Mouse (Mus musculus) retina, postnatal 7 days (tissue): ENCODE results near the gene Copg2.
A peak's percentile ranks its signal among the peaks of the same experiment; 100 is the strongest.
"Not testable (repeated sequence)": the region's sequence is repeated elsewhere in the genome, so short reads cannot be mapped to it uniquely, and the experiment has no call there.

Experiments used
- DNase-seq: peaks from one replicate; pipeline ENCODE4 v3.0.0-alpha.2; 2012; ENCODE audit warnings: low read depth, low spot score

The Copg2 gene

DNA sequence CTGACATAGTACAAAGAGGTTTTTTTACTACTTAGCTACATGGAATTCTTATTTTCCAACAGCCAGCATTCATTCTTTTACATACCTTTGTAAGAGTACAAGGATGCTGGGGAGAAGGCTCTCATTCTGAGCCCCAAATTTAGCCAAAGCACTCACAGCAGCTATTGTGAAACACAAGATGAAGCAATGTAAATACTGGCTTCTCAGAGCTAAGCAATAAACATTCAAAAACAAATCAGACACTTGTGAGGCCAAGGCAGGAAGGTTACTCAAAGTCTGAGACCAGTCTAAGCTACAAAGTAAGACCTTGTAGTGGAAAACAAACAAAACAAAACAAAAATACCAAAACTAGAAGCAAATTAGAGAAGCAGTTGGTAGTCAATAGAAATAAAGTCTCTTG lies 83.0 kb downstream of the Copg2 start:
- no peak for DNase-seq

DNA sequence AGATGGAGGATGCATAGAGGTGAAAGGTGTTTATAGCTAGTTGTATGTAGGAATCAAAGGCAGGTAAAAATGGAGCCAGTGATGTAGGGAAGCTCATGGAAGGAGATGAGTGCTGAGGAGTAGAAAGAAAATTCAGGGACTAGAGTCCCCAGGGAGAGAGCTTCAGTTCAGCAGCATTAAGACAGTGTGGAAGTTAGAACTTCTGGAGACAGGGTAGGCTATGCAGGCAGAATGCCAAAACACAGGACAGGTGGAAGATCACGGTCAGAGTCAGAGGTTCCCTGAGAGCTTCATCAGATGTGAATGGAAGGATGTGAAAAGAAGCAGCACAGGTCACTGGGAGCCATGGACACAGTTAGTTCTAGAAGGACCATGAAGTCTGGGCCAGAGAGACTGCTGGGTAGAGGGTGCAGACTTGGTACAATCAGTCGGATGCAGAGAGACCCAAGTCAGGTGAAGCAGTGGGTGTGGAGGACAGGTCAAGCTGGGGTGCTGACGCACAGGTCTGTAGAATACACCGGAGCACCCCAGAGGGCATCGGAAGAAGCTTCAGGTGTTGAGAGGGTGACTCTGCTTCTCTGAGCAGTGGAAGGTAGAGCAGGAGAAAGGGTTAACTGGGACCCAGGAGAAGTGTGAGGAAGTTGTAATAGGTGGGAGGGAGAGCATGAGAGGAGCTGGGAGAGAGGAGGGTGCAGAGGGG lies 91.4 kb downstream of the Copg2 start:
- DNase-seq = no peak

DNA sequence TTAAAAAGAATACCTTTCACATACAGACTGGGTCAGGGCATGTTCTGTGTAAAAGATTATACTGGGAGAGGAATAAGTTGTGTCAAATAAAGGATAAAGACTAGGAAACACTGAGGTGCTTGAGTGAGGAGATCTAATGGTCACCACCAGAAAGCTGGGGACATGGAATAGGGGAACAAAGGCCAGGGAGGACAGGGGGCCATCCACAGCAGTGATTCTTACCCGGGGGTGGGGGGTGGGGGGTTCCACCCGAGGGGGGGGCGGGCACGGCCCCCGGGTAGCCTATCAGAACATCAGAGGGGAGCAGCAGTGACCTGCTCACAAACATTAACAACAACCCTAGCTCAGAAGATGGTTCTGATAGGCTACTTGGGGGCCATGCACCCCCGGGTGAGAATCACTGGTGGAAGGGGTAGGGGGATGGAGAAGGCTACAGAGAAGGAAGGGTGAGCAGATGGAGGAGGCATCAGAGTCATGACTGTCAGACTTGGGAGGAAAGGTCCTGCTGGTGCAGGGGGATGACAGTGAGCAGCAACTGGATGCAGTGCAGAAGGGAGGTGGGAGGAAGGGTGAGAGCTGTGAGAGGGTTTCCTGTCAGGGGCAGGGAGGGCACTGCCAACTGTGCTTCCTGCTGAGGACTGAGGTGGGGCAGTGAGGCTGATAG lies 92.1 kb downstream of the Copg2 start:
- DNase-seq = not testable (repeated sequence)

DNA sequence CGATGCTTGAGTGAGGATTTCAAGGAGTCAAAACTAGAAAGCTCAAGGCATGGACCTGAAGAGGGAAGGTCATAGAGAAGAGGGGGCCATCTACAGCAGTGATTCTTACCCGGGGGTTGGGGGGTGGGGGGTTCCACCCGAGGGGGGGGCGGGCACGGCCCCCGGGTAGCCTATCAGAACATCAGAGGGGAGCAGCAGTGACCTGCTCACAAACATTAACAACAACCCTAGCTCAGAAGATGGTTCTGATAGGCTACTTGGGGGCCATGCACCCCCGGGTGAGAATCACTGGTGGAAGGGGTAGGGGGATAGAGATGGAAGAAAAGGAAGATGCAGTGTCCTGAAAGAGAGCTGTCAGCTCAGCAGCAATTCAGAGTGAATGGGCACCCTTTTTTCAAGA lies 93.7 kb downstream of the Copg2 start:
- DNase-seq = not testable (repeated sequence)

DNA sequence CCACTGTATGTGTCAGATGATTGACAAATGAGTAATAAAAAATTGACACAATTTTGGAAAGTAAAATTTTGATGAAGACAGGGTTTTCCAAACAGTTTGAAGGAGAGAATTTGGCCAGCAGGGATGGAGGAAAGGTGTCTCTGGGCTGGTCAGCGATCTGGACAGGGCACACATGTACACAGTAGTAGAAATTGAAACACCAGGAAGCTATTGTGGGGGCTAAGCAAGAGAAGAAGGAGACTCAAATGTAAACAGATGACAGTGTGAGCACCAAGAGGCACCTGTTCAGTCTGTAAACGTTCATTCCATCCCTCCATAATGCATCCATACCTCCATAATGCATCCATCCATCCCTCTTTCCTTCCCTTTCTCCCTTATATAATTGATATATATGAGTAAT lies 145.4 kb downstream of the Copg2 start:
- DNase-seq = no peak

DNA sequence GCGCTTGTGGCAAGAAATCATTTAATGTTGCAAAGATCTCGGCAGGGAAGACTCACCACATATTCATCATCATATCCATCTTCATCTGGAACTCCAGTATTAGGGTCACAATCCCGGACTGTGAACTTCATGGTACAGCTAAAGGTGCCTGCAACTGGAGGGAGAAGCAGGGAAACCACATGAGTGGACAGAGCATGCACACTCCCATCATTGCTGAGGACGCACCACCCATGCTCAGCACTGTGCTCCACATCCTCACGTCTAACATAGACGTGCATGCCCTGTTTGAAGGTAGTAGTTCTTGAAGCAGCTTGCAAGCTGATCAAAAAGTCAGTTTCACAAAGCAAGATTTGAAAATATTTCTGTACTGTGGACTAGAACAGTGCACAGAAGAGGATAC lies 146.1 kb downstream of the Copg2 start:
- no peak for DNase-seq

DNA sequence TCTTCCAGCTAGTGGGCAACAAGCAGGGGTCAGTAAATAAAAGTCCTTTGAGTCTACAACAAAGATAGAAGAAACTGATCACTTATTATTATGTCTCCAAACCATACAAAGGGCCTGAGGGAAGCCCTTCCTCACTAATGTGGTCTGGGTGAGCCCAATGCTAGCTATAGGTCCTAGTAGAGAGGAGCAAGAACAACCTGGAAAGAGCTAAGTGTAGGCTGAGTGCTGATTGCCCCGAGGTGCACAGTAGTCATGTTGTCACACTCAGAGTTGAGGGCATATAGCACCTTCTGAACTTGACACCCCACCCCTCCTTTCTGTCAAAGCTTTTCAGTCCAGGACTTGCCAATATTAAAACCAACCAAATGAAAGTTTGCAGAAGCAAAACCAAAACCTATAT lies 146.7 kb downstream of the Copg2 start:
- no peak for DNase-seq

DNA sequence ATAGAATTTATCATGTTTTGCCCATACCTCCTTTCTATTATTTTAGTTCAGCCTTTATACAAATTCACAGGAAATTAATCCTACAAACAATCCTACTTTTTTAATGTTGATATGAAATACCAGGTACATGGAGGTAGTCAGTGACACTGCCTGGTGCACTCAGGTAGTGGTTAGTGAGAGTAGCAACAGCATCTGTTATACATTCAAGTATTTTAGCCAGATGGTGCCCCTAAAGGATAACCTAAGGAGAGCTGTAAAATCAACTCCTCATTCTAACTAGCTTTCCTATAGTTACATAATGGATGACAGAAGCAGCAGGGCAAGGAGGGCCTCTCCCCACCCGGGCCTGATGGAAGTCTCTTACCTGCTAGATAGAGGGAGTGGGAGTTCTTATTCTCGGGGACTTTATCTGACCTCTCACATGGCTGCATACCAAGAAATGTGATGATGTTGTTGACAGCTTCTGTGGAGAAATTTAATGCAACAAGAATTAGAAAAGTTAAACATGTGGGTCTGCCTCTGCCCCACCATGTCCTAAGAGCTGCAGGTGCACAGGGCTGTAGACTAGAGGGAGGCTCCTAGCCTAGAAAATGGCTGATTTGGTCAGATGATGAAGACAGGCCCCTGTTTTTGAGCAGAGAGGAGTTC lies 147.4 kb downstream of the Copg2 start:
- DNase-seq = no peak

DNA sequence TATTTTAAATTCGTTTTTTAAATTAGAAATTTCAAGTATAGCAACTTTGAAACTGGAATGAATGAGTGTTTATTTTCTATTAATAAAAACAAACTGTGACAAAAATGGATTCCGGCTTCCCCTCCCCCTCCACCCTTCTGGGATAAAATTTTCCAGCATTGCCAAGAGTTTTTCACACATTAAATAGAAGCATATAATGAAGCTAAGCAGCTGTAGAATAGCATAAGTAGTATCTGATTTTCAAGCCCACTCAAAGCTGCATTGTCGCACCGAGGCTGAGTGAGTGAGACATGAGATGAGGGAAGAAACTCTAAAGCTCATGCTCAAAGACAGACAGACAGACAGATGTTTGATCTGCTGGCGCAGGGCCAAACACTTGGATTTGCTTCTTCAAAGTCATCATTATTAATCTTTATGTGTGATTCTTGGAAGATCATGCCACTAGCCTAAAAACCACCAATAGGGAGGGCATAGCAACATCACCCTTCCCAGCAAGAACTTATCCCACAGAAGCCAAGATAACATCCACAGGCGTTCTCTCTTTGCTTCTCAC lies 148.2 kb downstream of the Copg2 start:
- DNase-seq = no peak

DNA sequence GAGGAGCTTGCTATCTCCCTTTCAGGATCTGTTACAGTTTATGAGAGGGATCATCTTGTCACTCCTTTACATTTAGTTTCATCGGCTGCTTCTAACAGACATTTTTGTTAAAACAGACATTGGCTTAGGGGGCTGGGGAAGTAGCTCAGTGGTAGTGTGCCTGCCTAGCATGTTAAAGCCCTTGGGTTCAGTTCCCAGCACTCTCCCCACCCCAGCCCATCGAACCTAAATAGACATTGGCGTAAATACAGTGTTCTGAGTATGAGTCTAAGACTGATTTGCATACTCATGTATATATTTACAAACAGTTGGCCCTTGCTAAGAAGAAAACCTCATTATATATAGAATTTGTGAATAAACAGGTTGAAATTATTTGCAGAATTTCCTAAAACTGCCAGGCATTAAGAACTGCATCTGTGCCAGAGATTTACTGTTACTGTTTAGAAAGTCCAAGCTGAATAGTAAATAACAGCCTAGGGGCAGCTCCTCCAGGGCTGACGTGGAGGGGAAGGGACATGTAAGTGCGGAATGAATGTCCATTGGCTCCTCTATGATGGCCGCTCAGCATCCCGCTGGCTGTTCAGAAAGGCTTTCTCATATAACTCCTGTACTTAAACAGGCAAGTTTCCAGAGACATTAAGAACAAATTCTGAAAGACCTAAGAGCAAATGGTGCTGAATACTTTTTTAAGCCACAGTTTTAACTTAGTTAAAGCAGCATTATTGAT lies 148.8 kb downstream of the Copg2 start:
- DNase-seq = no peak

DNA sequence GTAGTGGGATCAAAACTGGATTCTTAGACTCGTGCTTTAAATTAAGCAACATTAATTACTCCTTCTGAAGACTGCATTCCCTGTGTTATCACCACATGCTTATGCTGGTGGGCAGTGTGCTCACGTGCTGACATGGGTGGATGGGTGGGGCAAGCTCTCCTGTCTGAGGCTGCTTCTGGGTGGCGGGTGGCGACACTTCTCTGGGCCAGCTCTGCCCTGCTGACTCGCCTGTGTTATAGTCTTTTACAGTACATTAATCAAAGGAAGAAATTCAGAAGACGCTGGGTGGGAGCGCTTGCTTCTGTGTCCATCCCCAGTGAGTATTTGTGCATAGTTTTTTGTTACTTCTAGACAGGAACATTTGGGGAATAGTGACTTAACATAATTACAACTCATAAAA lies 151.0 kb downstream of the Copg2 start:
- DNase-seq = no peak

DNA sequence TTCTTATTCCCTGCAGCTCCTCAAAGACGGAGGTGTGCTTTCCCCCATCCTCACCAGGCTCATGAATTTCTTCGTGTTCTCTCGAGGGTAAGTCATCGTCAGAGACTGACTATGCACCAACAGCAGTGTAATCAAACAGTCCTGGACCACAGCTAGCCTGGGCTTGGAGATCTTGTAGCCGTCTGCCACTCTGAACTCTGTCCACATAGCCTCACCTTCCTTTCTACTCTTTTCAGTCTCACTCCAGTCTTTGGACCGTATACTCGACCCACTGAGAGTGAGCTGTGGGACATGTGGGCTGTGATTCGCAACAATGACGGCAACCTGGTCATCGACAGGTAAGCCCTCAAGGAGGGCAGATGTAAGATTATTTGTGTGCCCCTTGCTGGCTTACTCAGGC lies 151.7 kb downstream of the Copg2 start:
- DNase-seq = no peak

DNA sequence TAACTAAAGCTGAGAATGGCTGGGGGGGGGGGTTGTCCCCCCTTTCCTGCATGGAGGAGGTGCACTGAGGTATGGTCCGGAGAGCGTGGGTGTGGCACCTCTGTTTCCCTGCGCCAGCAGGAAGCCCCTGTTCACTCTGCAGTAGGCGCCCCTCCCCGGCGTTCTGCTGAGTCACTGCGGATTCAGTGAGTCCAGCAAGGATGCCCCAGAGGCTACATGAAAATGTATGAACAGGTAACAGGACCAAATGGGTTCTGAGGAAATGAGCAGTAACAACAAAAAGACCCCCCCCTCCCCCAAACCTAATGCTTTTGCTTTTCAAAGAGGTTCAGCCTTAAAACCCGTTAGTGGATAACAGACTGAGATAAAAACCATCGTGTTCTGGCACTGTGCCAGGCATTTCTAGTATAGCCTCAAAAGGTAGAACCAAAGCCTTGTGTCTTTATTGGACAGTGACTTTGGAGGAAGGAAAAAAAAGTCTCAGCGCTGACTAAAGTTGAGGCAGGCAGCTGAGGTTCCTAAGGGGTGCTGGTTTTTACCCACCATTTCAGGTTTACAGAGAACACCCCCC lies 157.3 kb downstream of the Copg2 start:
- no peak for DNase-seq

DNA sequence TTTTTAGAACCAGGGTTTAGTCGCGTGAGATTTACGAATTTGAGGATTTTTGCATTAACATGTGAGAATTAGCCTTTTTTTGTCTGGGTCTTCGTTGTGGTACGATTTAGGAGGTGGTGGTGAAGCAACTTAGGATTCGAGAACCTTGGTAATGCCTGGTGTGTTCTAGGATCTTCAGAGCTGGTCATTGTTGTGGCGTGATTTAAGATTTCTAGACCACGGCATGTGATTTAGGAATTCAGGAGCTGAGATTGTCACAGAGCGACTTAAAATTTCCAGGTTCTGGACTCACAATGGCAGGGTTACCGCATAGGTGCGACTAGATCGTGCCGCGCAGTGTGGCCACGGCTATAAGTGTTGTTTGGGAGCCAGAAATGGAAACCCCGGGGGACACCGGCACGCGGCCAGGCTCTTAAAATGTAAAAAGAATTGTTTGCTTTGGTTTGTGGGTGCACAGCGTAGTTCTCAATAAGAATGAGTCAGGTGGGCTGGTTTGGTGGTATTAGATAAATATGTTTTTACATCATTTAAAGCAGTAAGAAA lies 158.1 kb downstream of the Copg2 start:
- DNase-seq = no peak

DNA sequence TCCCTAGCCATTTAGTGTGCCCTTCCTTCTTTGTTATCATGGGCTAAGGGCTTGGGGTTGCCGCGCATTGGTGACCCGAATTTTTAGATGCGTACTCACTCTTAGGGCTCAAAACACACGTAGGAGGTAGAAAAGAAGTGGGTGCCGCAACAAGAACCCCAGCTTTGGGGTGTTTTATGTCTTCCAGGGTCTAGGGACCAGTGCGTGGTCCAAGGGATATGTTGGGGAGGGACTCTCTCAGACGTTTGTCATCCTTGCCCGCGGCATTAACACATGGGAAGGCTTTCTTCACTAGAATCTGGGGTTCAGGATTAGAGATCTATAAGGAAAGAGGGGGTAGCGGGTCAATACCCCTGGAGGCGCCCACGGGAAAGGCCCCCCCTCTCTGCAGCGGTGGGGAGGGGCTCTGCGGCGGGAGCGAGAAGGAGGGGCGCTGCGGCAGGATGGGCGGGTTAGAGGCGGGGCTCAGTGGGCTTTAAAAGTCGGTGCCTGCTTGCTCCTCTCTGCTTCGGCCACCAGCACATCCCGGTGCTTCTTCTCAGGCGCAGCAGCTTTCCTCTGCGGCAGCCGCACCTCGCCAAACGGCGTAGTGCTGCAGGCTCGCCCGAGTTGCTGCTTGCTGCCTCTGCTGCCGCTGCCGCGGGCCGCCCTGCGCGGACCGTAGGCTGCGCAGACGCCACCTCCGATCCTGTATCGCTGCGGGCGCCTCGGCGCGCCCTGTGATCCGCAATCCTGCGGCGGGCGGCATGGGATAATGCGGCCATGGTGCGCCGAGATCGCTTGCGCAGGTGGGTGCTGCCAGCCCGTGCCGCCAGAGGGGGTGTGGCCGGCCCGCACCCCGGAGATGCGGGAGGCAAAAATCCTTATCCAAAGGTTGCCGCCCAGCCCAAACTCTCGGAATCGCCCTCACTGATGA lies 158.8 kb downstream of the Copg2 start:
- no peak for DNase-seq

DNA sequence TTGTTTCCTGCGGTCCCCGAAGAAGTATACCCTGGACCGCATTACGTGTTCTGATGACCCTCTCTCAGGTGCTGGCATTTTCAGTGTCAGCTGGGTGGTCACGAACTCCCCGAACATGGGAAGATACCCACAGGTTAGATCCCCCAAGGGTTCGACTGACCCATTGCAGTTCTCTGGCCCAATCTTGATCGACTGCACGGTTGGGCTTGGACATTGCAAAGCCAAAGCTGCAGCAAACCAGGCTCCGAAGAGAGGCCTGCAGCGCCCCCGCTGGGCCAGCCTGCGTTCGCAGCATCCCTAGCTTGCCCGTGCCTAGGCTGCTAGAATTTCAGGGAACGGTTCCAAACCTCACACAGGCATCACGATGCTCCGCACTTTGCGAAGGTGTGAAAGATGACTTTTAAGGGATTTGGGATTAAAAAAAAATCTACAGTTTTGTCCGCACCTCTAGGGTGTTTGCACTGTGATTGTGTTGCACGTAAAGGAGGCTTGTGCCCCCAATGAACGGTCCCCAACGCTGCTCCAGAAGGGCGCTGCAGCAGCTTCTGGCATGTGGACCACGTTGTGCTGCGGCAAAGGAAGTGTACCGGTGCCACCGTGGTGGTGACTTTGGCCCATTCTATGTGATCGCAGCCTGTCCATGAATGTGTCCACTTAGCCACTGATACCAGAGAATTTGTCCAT lies 159.6 kb downstream of the Copg2 start:
- DNase-seq = peak; percentile 61

DNA sequence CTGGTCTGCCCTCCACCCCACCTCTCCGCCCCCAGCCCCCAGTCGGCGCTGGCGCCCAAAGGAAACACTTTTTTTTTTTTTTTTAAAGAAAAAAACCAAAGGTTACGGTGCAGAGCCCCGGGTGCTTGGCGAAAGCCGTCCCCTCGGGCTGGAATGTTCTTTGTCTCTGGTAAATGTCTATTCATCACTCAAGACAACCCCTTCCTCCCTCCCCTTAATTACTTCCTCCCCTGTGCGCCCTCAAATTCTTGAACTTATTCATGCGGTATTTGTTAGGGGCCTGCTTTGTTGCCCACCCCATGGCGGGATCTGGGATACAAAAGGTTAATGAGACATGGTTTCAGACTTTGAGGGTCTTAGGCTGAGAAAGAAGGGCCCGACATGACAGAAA lies 160.2 kb downstream of the Copg2 start:
- no peak for DNase-seq

DNA sequence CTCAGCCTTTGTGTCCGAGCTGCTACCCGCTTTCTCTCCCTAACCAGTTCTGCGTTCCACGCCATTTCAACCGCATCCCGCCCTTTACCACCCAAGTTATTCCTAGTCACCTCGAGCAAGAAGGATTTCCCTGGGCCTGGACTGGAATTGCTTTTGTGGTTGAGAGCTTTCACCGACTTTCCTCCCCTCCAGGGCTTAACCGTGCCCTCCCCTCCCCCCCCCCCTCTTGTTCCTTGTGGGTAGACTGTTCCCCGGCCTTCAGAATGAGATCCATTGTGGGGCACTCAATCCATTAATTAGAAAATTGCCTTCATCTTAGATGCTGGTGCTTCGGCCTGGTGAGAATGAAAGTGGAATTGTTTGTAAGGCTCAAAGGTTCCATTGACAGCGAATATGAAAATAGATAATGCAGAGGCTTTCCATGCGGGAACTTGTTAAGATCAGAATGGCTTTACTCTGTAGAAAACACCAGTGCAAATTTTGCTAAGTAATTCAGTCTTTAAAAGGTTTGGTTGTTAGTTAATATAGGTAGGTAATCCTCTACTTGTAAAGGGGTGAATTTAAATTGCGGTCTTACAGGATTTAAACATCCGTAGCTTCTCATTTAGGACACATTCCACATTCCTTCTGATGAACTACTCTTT lies 160.7 kb downstream of the Copg2 start:
- no peak for DNase-seq

DNA sequence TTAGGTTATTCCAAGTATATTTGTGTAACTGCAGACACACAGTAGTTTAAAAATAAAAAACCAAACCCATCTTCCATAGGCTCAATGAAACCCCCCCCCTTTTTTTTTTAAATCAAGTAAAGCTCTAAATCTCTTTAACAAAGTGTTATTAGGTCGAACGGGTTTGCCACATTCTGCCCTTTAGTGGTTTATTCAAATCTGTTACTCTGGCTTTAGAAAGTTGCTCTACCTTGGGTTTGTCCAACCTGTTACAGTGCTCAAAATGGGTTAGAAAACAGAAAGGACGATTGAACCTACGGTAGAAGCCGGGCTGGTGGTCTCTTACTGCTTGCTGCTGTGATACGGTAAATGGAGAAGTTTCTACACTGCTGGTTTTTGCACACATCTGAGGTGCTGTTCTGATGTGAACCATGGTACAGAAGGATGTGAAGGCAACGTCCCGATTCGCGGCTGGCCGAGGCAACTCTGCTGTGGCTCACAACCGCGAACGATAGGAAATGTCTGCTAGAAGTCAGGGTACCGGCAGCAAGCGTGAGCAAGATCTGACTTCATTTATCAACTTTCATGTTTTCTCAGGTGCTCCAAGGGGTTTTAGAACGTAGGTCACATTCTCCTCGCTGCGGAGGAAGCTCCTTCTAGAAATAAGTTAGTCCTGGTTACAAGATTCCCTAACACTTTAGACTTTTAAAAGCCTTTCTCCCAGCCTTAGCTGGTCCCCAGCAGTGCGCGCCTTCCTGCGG lies 161.4 kb downstream of the Copg2 start:
- DNase-seq = no peak
